Mouse (Mus musculus): Measurements from ENCODE around the gene Masp2.

GRCm38 (mm10) chr4:148603376-148604139 lies 1.2 kb downstream of the Masp2 start:
- no peak for TF ChIP-seq CTCF (IDR thresholded peaks at IDR 0.05; ENCODE audit: borderline replicate concordance, extremely low read depth, insufficient read depth, insufficient read length)
- no peak for TF ChIP-seq POLR2A (IDR thresholded peaks at IDR 0.05; ENCODE audit: borderline replicate concordance, extremely low read depth, insufficient read depth, insufficient read length, poor library complexity, severe bottlenecking)

Data from brain, embryonic 14.5 days (tissue).